Mouse (Mus musculus) MEL (cell line): Measurements from ENCODE around the gene Plekha5. TPM values are rescaled to one million over a fixed set of nuclear protein-coding genes. Genes with fewer than 3 reads are reported as not detected.

Source experiments
- DNase-seq: peaks from one replicate; pipeline ENCODE4 v3.0.0; 2011; ENCODE audit warnings: low read depth, low spot score
- H3K27ac ChIP-seq: 2 replicates; pipeline ENCODE4 v1.5.1; 2012; ENCODE audit warnings: low read depth, mild to moderate bottlenecking, control low read depth, low read length, moderate library complexity; ENCODE audit not compliant: control insufficient read depth
- H3K27me3 ChIP-seq, 2 experiments: fragments of 150-350 bp in 1 of 2; sonication (generic) in 1 of 2; 2 replicates each; pipeline ENCODE4 v1.6.1; 2012; ENCODE audit warnings: low read length in 2 of 2, mild to moderate bottlenecking in 2 of 2, improper control_type of control experiment in 1 of 2, moderate library complexity in 1 of 2; ENCODE audit not compliant: insufficient read depth in 2 of 2, control insufficient read depth in 1 of 2
- H3K36me3 ChIP-seq, 2 experiments: 2 replicates each; pipeline ENCODE4 v1.6.1; 2012 to 2014; ENCODE audit warnings: low read length in 2 of 2, improper control_type of control experiment in 1 of 2, inconsistent platforms in 1 of 2, mild to moderate bottlenecking in 1 of 2; ENCODE audit not compliant: insufficient read depth in 2 of 2, control insufficient read depth in 1 of 2
- H3K4me1 ChIP-seq, 2 experiments: fragments of 150-350 bp in 1 of 2; sonication (generic) in 1 of 2; 2 replicates each; pipeline ENCODE4 v1.6.1; 2012; ENCODE audit warnings: low read length in 2 of 2, improper control_type of control experiment in 1 of 2, mild to moderate bottlenecking in 1 of 2; ENCODE audit not compliant: insufficient read depth in 2 of 2, control insufficient read depth in 1 of 2
- H3K4me3 ChIP-seq, 2 experiments: fragments of 150-350 bp in 1 of 2; sonication (generic) in 1 of 2; 2 replicates each; pipeline ENCODE4 v1.5.1; 2012; ENCODE audit warnings: low read depth in 2 of 2, low read length in 2 of 2, mild to moderate bottlenecking in 2 of 2, moderate library complexity in 2 of 2, control low read depth in 1 of 2, improper control_type of control experiment in 1 of 2; ENCODE audit not compliant: control insufficient read depth in 1 of 2, insufficient read depth in 1 of 2
- H3K79me2 ChIP-seq: 2 replicates; pipeline ENCODE4 v1.6.1; 2012; ENCODE audit warnings: mild to moderate bottlenecking, low read length, moderate library complexity; ENCODE audit not compliant: control insufficient read depth, poor library complexity, insufficient read depth
- H3K9ac ChIP-seq: 2 replicates; pipeline ENCODE4 v1.6.1; 2012; ENCODE audit warnings: low read depth, mild to moderate bottlenecking, control low read depth, low read length, moderate library complexity; ENCODE audit not compliant: control insufficient read depth, poor library complexity, severe bottlenecking
- H3K9me3 ChIP-seq: fragments of 150-350 bp; sonication (generic); replicated peaks from 2 replicates; pipeline ENCODE4 v1.6.1; 2012; ENCODE audit warnings: mild to moderate bottlenecking, low read length, improper control_type of control experiment, moderate library complexity; ENCODE audit not compliant: insufficient read depth
- BHLHE40 ChIP-seq: IDR thresholded peaks from 2 replicates; pipeline ENCODE4 v1.6.1; 2012; ENCODE audit warnings: low read depth, mild to moderate bottlenecking, inconsistent platforms, low read length, improper control_type of control experiment, borderline replicate concordance
- CTCF ChIP-seq, 3 experiments: IDR thresholded peaks in 2 of 3; conservative IDR thresholded peaks in 1 of 3; 2 replicates each; pipeline ENCODE4 v1.5.1; 2011 to 2012; ENCODE audit warnings: low read length in 3 of 3, low read depth in 2 of 3, mild to moderate bottlenecking in 2 of 3, improper control_type of control experiment in 1 of 3, inconsistent platforms in 1 of 3, mixed read lengths in 1 of 3, moderate library complexity in 1 of 3; ENCODE audit not compliant: control insufficient read depth in 1 of 3, insufficient read depth in 1 of 3, poor library complexity in 1 of 3, severe bottlenecking in 1 of 3
- E2F4 ChIP-seq: IDR thresholded peaks from 2 replicates; pipeline ENCODE4 v1.6.1; 2011; ENCODE audit warnings: low read depth, low read length, improper control_type of control experiment, borderline replicate concordance
- ETS1 ChIP-seq: IDR thresholded peaks from 2 replicates; pipeline ENCODE4 v1.6.1; 2012; ENCODE audit warnings: low read depth, mild to moderate bottlenecking, inconsistent platforms, low read length, improper control_type of control experiment, moderate library complexity
- GABPA ChIP-seq: IDR thresholded peaks from 2 replicates; pipeline ENCODE4 v1.6.1; 2012; ENCODE audit warnings: low read depth, mild to moderate bottlenecking, inconsistent platforms, low read length, improper control_type of control experiment, moderate library complexity
- GATA1 ChIP-seq: IDR thresholded peaks from 2 replicates; pipeline ENCODE4 v1.6.1; 2011; ENCODE audit warnings: low read depth, low read length, improper control_type of control experiment
- HCFC1 ChIP-seq: IDR thresholded peaks from 2 replicates; pipeline ENCODE4 v1.6.1; 2012; ENCODE audit warnings: low read depth, mild to moderate bottlenecking, inconsistent platforms, low read length, improper control_type of control experiment, moderate library complexity
- JUND ChIP-seq: IDR thresholded peaks from 2 replicates; pipeline ENCODE4 v1.6.1; 2011; ENCODE audit warnings: low read depth, mild to moderate bottlenecking, improper control_type of control experiment, low read length
- KAT2A ChIP-seq: conservative IDR thresholded peaks from 2 replicates; pipeline ENCODE4 v1.6.1; 2012; ENCODE audit warnings: low read depth, low read length, improper control_type of control experiment, inconsistent platforms
- MAFK ChIP-seq: IDR thresholded peaks from 2 replicates; pipeline ENCODE4 v1.6.1; 2011; ENCODE audit warnings: low read depth, mild to moderate bottlenecking, low read length, improper control_type of control experiment, borderline replicate concordance
- MAX ChIP-seq: IDR thresholded peaks from 2 replicates; pipeline ENCODE4 v1.6.1; 2011; ENCODE audit warnings: low read length, improper control_type of control experiment
- MXI1 ChIP-seq: IDR thresholded peaks from 2 replicates; pipeline ENCODE4 v1.6.1; 2011; ENCODE audit warnings: mild to moderate bottlenecking, low read depth, low read length, improper control_type of control experiment
- MYB ChIP-seq: IDR thresholded peaks from 2 replicates; pipeline ENCODE4 v1.6.1; 2011; ENCODE audit warnings: mild to moderate bottlenecking, low read depth, low read length, improper control_type of control experiment
- NELFE ChIP-seq: IDR thresholded peaks from 2 replicates; pipeline ENCODE4 v1.6.1; 2011; ENCODE audit warnings: low read depth, low read length, improper control_type of control experiment
- POLR2A ChIP-seq, 2 experiments: IDR thresholded peaks; 2 replicates each; pipeline ENCODE4 v1.6.1; 2011 to 2012; ENCODE audit warnings: low read length in 2 of 2, mild to moderate bottlenecking in 2 of 2, control low read depth in 1 of 2, improper control_type of control experiment in 1 of 2, low read depth in 1 of 2, moderate library complexity in 1 of 2; ENCODE audit not compliant: control insufficient read depth in 1 of 2, insufficient read depth in 1 of 2, poor library complexity in 1 of 2
- SIN3A ChIP-seq: IDR thresholded peaks from 2 replicates; pipeline ENCODE4 v1.6.1; 2012; ENCODE audit warnings: low read length, improper control_type of control experiment, inconsistent platforms
- SMC3 ChIP-seq: IDR thresholded peaks from 2 replicates; pipeline ENCODE4 v1.6.1; 2011; ENCODE audit warnings: low read depth, low read length, improper control_type of control experiment
- TBP ChIP-seq: IDR thresholded peaks from 2 replicates; pipeline ENCODE4 v1.8.0; 2011; ENCODE audit warnings: low read depth, low read length, improper control_type of control experiment
- TCF12 ChIP-seq: IDR thresholded peaks from 2 replicates; pipeline ENCODE4 v1.6.1; 2014; ENCODE audit warnings: low read depth, mild to moderate bottlenecking, inconsistent platforms, low read length, improper control_type of control experiment, moderate library complexity
- UBTF ChIP-seq: IDR thresholded peaks from 2 replicates; pipeline ENCODE4 v1.6.1; 2012; ENCODE audit warnings: low read depth, mild to moderate bottlenecking, inconsistent platforms, low read length, improper control_type of control experiment, moderate library complexity, borderline replicate concordance; ENCODE audit not compliant: insufficient read depth
- USF2 ChIP-seq, 2 experiments: IDR thresholded peaks; 2 replicates each; pipeline ENCODE4 v1.6.1; 2011 to 2012; ENCODE audit warnings: improper control_type of control experiment in 2 of 2, low read length in 2 of 2, borderline replicate concordance in 1 of 2, inconsistent platforms in 1 of 2, low read depth in 1 of 2, mild to moderate bottlenecking in 1 of 2; ENCODE audit not compliant: insufficient read depth in 1 of 2
- ZMIZ1 ChIP-seq: IDR thresholded peaks from 2 replicates; pipeline ENCODE4 v1.6.1; 2012; ENCODE audit warnings: low read depth, mild to moderate bottlenecking, inconsistent platforms, low read length, improper control_type of control experiment, moderate library complexity
- polyA plus RNA-seq, 2 experiments: library from polyadenylated mRNA; stranded (reverse) in 1 of 2; unstranded in 1 of 2; fragments of >175 nt in 1 of 2; fragments of >200 nt in 1 of 2; gene quantifications; 2 replicates each; pipeline versions ENCODE4 v1.2.1 to v1.2.4; 2012; ENCODE audit warnings: low replicate concordance in 2 of 2, low read depth in 1 of 2; ENCODE audit not compliant: insufficient read length in 2 of 2, insufficient read depth in 1 of 2, missing spikeins in 1 of 2
- total RNA-seq: library from RNA; depleted of rRNA; stranded (reverse); fragments of 300-350 nt; gene quantifications from 2 replicates; pipeline ENCODE4 v1.2.3, GENCODE M21; 2012

Plekha5 gene
- total and polyA plus RNA-seq, 3 experiments: 0.24 to 0.35 TPM; not detected in 1

- no peaks in the 10 kb centered on the region for H3K27me3 ChIP-seq
- no peaks in the 10 kb centered on the region for H3K36me3 ChIP-seq
- TF ChIP-seq HCFC1 (no peak), USF2 (IDR thresholded peaks at IDR 0.05; ENCODE audit: borderline replicate concordance in 1 of 2, insufficient read depth in 1 of 2, low read depth in 1 of 2, low read length in 2 of 2) (no peak), SIN3A (no peak), BHLHE40 (no peak), E2F4 (no peak), GABPA (no peak), TCF12 (no peak), UBTF (no peak), GATA1 (no peak), ETS1 (no peak), CTCF (IDR thresholded peaks at IDR 0.05 in 2 of 3, conservative IDR thresholded peaks at IDR 0.05 in 1 of 3; ENCODE audit: control insufficient read depth in 1 of 3, insufficient read depth in 1 of 3, low read depth in 2 of 3, low read length in 3 of 3, poor library complexity in 1 of 3, severe bottlenecking in 1 of 3) (no peak), NELFE (no peak), MXI1 (no peak)
- no peak overlapping the region for H3K4me3 ChIP-seq
- H3K9me3 ChIP-seq: no peaks in the 10 kb centered on the region
- no peak overlapping the region for H3K27ac ChIP-seq
- H3K4me1 ChIP-seq: no peaks in the 10 kb centered on the region
- H3K9ac ChIP-seq: no peak overlapping the region
- H3K79me2 ChIP-seq: no peaks in the 10 kb centered on the region
- no peak for DNase-seq
These were observed 5.4 kb downstream of the Plekha5 start for GRCm38 (mm10) chr6:140429236-140429635.

- no peaks in the 10 kb centered on the region for H3K27me3 ChIP-seq
- no peaks in the 10 kb centered on the region for H3K9me3 ChIP-seq
- H3K4me1 ChIP-seq: no peaks in the 10 kb centered on the region
- no peak for DNase-seq
- no peaks in the 10 kb centered on the region for H3K79me2 ChIP-seq
- TF ChIP-seq SMC3 (no peak), KAT2A (no peak), JUND (no peak), GABPA (no peak), POLR2A (IDR thresholded peaks at IDR 0.05; ENCODE audit: control insufficient read depth in 1 of 2, insufficient read depth in 1 of 2, low read depth in 1 of 2, low read length in 2 of 2, poor library complexity in 1 of 2) (no peak), ZMIZ1 (no peak), MXI1 (no peak), MAFK (no peak), TBP (no peak), HCFC1 (no peak), NELFE (no peak), MAX (no peak), BHLHE40 (no peak), MYB (no peak)
- no peak overlapping the region for H3K4me3 ChIP-seq
- no peaks in the 10 kb centered on the region for H3K36me3 ChIP-seq
- H3K27ac ChIP-seq: no peak overlapping the region
- no peak overlapping the region for H3K9ac ChIP-seq
These were observed 8.5 kb downstream of the Plekha5 start for GRCm38 (mm10) chr6:140432363-140432762.
